Mouse (Mus musculus) intestine, postnatal 0 days (tissue): ENCODE results near the gene Ahnak. TPM values are rescaled to one million over a fixed set of nuclear protein-coding genes. Genes with fewer than 3 reads are reported as not detected.
A peak's percentile ranks its signal among the peaks of the same experiment; 100 is the strongest.

Source experiments
- ATAC-seq: fragments of 200-750 bp; cut with Nextera tagmentation; 2 replicates; pipeline ENCODE4 v1.8.0; 2017; ENCODE audit warnings: mild to moderate bottlenecking, moderate TSS enrichment, moderate library complexity
- H3K27ac ChIP-seq: fragments of 300-500 bp; sonication (generic); 2 replicates; pipeline ENCODE4 v1.5.1; 2014; ENCODE audit warnings: mild to moderate bottlenecking, low read depth, low read length, moderate library complexity
- H3K27me3 ChIP-seq: fragments of 300-500 bp; sonication (generic); replicated peaks from 2 replicates; pipeline ENCODE4 v1.6.1; 2014; ENCODE audit warnings: low read length, mixed read lengths; ENCODE audit not compliant: control insufficient read depth, insufficient read depth
- H3K36me3 ChIP-seq: fragments of 300-500 bp; sonication (generic); 2 replicates; pipeline ENCODE4 v1.6.1; 2014; ENCODE audit warnings: mild to moderate bottlenecking, moderate library complexity; ENCODE audit not compliant: control insufficient read depth, insufficient read depth
- H3K4me1 ChIP-seq: fragments of 300-500 bp; sonication (generic); replicated peaks from 2 replicates; pipeline ENCODE4 v1.6.1; 2014; ENCODE audit warnings: antibody characterized with exemption, low read length, mixed read lengths; ENCODE audit not compliant: control insufficient read depth, insufficient read depth
- H3K4me2 ChIP-seq: fragments of 300-500 bp; sonication (generic); replicated peaks from 2 replicates; pipeline ENCODE4 v1.6.1; 2014; ENCODE audit warnings: low read depth, mild to moderate bottlenecking, moderate library complexity
- H3K4me3 ChIP-seq: fragments of 300-500 bp; sonication (generic); 2 replicates; pipeline ENCODE4 v1.5.1; 2014; ENCODE audit warnings: low read depth, low read length
- H3K9ac ChIP-seq: fragments of 300-500 bp; sonication (generic); 2 replicates; pipeline ENCODE4 v1.6.1; 2014; ENCODE audit warnings: mild to moderate bottlenecking, low read depth, low read length
- H3K9me3 ChIP-seq: fragments of 300-500 bp; sonication (generic); 2 replicates; pipeline ENCODE4 v1.6.1; 2016; ENCODE audit warnings: mixed run types; ENCODE audit not compliant: control insufficient read depth
- CTCF ChIP-seq: sonication (generic); IDR thresholded peaks from 2 replicates; pipeline ENCODE4 v1.5.1; 2016; ENCODE audit warnings: low read depth, mild to moderate bottlenecking, control low read depth, antibody characterized with exemption, moderate library complexity
- WGBS: fragments of 180-500 bp; shearing (Covaris S2); extraction: QIAGEN DNeasy Blood & Tissue Kit; methylation state at CpG from one replicate; pipeline ENCODE4 v1.1.7; 2014; 5-methylcytosine and 5-hydroxymethylcytosine counted together
- polyA plus RNA-seq: library from polyadenylated mRNA; unstranded; fragments of >200 nt; fragmentation: Nextera tagmentation; extraction: Ambion mirVana; gene quantifications from 2 replicates; pipeline ENCODE4 v1.2.1, GENCODE M21; 2015

The Ahnak gene
- 26.2 and 30.1 TPM in 2 replicates for polyA plus RNA-seq

- peak within 1 kb of the TSS; percentile 92 for H3K9ac ChIP-seq
- peak within 1 kb of the TSS; percentile 78 for H3K4me3 ChIP-seq
- peaks cover 21% of the 10 kb centered on the region; the same call in 1 of the 2 replicates for H3K4me1 ChIP-seq
- H3K27me3 ChIP-seq: no peaks in the 10 kb centered on the region
- H3K27ac ChIP-seq: peak within 1 kb of the TSS; percentile 96
- WGBS: 0% methylated on average over 34 of the region's 42 CpGs
- H3K36me3 ChIP-seq: no peaks in the 10 kb centered on the region
- H3K4me2 ChIP-seq: peak within 1 kb of the TSS; percentile 87
- peak; percentile 78 for ATAC-seq
- no peak for TF ChIP-seq CTCF
- no peaks in the 10 kb centered on the region for H3K9me3 ChIP-seq
Observed at GRCm38 (mm10) chr19:8989066-8989566, at the start of gene Ahnak. TSS of gene Ahnak (plus strand) at chr19:8989284.

GRCm38 (mm10) chr19:8940526-8941133 is 48.5 kb upstream of the Ahnak start:
- TF ChIP-seq CTCF: no peak
- H3K9ac ChIP-seq: no peak overlapping the region
- ATAC-seq: no peak
- no peak overlapping the region for H3K27ac ChIP-seq
- no peaks in the 10 kb centered on the region; the same call in 1 of the 2 replicates for H3K4me1 ChIP-seq
- H3K36me3 ChIP-seq: peaks cover 41% of the 10 kb centered on the region
- H3K27me3 ChIP-seq: no peaks in the 10 kb centered on the region
- peak overlapping the region; percentile 81; the same call in 1 of the 2 replicates for H3K4me2 ChIP-seq
- WGBS: 77% methylated on average over 15 of the region's 15 CpGs
- H3K4me3 ChIP-seq: no peak overlapping the region
- H3K9me3 ChIP-seq: no peaks in the 10 kb centered on the region

- no peak for TF ChIP-seq CTCF
- WGBS: 38% methylated on average over 10 of the region's 10 CpGs
- H3K27ac ChIP-seq: peak overlapping the region; percentile 98; the same call in 1 of the 2 replicates
- peaks cover 43% of the 10 kb centered on the region for H3K36me3 ChIP-seq
- H3K4me2 ChIP-seq: peak overlapping the region; percentile 81
- no peak for ATAC-seq
- no peaks in the 10 kb centered on the region; the same call in 1 of the 2 replicates for H3K4me1 ChIP-seq
- peak overlapping the region; percentile 98 for H3K9ac ChIP-seq
- no peaks in the 10 kb centered on the region for H3K9me3 ChIP-seq
- H3K27me3 ChIP-seq: no peaks in the 10 kb centered on the region
- peak overlapping the region; percentile 83 for H3K4me3 ChIP-seq
Observed at GRCm38 (mm10) chr19:8941136-8941514, 48.0 kb upstream of the Ahnak start.

- peak; percentile 51 for TF ChIP-seq CTCF
- ATAC-seq: peak; percentile 94
- whole genome bisulfite sequencing: under 1% methylated on average over 64 of the region's 64 CpGs
- H3K27me3 ChIP-seq: no peaks in the 10 kb centered on the region
- peak within 1 kb of the TSS; percentile 98 for H3K9ac ChIP-seq
- peak within 1 kb of the TSS; percentile 81 for H3K4me2 ChIP-seq
- H3K36me3 ChIP-seq: peaks cover 43% of the 10 kb centered on the region
- H3K9me3 ChIP-seq: no peaks in the 10 kb centered on the region
- no peaks in the 10 kb centered on the region; the same call in 1 of the 2 replicates for H3K4me1 ChIP-seq
- H3K27ac ChIP-seq: peak within 1 kb of the TSS; percentile 98
- H3K4me3 ChIP-seq: peak within 1 kb of the TSS; percentile 83
Observed at GRCm38 (mm10) chr19:8941515-8942217, 47.4 kb upstream of the Ahnak start, which contains the start of gene Mta2. TSS of gene Mta2 (plus strand) at chr19:8941875.

GRCm38 (mm10) chr19:8942276-8942964 is 46.7 kb upstream of the Ahnak start:
- Histone ChIP-seq H3K36me3 (peaks cover 46% of the 10 kb centered on the region), H3K4me3 (peak overlapping the region; percentile 83), H3K27ac (peak overlapping the region; percentile 98), H3K9me3 (no peaks in the 10 kb centered on the region), H3K4me1 (no peaks in the 10 kb centered on the region; the same call in 1 of the 2 replicates), H3K4me2 (peak overlapping the region; percentile 81), H3K27me3 (no peaks in the 10 kb centered on the region), H3K9ac (peak overlapping the region; percentile 98)
- WGBS: under 1% methylated on average over 46 of the region's 46 CpGs
- peak; percentile 39 for ATAC-seq
- TF ChIP-seq CTCF: no peak
